Mouse (Mus musculus): ENCODE results near the gene Pdxdc1.
"Not testable (repeated sequence)": the region's sequence is repeated elsewhere in the genome, so short reads cannot be mapped to it uniquely, and the experiment has no call there.

Pdxdc1 gene

DNA sequence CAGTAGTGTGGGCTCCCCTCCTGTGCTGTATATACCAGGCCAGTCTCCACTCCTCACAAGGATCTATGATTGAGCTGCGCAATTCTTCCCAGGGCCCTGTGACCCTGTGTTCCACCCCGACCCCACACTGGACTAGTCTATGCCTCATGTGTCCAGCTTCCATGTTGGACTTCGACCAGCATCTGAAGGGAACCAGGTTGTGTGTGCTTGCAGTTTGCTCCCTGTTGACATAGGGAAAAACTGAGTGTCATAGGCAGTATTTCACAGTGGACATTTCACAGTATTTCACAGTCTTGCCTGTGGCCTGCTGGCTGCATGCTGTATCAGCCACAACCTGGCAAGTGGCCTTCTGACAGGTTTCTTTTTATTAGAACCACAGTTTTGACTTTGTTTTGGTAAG lies 89.7 kb downstream of the Pdxdc1 start:
- DNase-seq (ENCODE audit: low spot score in 2 of 2), result no peak

DNA sequence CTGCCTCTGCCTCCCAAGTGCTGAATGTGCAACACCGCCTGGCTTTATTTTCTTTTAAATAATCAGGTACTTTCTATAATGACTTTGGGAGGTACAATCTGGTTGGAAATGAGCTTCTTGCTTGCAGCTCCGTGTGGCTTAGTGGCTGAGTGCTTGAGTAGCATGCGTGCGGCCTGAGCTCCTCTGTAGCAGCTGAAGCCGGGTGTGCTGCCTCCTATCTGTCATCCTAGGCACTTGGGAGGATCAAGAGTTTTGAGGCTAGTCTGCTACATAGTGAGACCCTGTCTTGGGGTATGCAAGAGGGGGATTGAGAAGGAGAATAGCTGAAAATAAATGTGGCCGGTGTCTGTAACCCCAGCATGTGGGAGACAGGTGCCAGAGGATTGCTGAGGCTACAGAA lies 90.8 kb downstream of the Pdxdc1 start:
- no peak for DNase-seq (ENCODE audit: low spot score in 2 of 2)

DNA sequence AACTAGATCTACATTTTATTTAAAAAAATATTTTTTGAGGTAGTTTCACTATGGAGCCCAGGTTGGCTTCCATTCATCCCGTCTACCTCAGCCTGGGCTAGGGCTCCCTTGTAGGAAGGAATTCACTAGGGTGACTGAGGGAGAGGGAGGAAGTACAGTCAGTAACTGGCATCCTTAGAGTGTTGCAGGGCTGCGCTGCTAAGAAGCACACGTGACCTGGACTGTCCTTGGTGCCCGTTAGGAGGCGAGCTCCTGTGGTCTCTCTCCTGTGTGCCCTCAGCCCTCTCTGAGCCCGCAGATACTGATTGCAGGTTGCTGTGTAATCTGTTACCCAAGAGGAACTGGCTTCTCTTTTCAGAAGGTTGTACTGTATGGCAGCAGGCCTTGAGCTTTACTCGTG lies 94.5 kb downstream of the Pdxdc1 start:
- no peak for DNase-seq (ENCODE audit: low spot score in 2 of 2)

DNA sequence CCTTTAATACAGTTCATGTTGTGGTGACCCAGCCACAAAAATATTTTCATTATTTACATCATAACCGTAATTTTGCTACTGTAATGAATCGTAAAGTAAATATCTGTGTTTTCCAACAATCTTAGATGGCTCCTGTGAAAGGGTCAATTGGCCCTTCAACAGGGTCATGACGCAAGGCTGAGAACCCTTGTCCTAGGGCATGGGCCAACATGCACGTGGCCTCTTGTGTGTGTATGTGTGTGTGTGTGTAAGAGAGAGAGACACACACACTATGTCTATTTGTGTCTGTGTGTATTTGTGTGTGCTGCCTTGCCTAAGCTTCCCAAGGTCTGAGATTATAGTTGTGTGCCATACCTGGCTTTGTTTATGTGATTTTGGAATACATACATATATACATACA lies 95.3 kb downstream of the Pdxdc1 start:
- DNase-seq (ENCODE audit: low spot score in 2 of 2), result no peak

DNA sequence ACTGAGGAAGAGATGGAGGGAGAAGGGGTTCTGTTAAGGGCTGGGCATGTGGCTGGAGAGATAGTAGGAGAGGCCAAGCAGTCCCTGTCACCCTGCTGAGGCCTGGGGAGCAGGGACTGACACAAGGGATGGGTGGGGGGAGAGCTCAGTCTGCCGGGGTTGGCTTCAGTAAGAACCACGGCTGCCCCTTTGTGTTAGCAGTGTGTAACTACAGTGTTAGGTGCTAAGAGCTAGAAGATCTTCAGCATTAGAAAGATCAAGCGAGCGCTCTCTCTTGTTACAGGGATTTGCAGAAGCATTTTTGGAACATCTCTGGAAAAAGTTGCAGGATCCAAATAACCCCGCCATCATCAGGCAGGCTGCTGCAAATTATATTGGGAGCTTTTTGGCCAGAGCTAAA lies 98.3 kb downstream of the Pdxdc1 start:
- no peak for DNase-seq (ENCODE audit: low spot score in 2 of 2)

DNA sequence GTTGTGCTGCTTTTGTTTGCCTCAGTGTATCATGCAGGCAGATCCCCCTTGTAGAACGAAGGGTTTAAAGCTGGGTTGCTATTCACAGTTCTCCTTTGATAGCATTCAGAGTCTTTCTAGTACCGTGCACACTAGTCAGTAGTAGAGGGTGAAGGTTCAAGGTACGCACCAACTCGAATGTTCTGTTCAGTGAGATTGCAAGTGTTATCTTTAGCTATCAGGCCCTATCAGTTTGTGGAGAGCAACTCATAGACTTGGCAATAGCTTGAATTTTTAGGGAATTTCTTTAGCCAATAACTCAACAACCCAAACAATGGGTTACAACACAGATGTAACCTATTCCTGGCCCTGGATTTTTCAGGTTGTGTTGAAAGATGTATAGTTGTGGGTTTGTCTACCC lies 101.7 kb downstream of the Pdxdc1 start:
- DNase-seq (ENCODE audit: low spot score in 2 of 2), result no peak

DNA sequence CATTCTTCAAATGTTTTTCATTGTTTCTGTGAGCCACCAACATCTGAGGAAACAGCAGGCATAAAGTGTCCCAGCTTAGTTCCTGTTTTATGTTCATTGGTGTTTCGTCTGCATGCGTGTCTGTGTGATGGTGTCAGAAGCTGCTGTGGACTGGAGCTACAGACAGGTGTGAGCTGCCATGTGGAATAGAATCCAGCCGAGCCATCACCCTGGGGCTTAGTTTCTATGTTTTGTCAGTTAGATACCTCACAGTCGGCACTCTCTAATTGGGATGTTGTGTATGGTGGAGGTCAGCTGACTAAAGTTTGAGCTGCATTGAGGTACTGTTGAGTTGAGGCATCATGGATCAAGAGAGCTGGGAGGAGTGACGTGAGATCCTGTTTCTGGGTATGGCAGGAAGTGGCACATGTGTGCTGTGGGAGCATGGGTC lies 106.2 kb downstream of the Pdxdc1 start:
- DNase-seq (ENCODE audit: low spot score in 2 of 2), result peak; percentile 16 to 43

DNA sequence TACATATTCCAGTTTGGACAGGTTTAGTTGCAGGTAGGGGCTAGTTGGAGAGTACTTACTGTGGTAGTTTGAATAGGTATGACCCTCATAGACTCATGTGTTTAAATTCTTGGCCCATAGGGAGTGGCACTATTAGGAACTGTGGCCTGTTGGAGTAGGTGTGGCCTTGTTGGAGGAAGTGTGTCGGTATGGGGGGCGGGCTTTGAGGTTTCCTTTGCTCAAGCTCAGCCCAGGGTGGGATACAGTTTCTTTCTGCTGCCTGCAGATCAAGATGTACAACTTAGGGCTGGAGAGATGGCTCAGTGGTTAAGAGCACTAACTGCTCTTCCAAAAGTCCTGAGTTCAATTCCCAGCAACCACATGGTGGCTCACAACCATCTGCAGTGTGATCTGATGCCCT lies 109.5 kb downstream of the Pdxdc1 start:
- DNase-seq (ENCODE audit: low spot score in 2 of 2), result not testable (repeated sequence)

DNA sequence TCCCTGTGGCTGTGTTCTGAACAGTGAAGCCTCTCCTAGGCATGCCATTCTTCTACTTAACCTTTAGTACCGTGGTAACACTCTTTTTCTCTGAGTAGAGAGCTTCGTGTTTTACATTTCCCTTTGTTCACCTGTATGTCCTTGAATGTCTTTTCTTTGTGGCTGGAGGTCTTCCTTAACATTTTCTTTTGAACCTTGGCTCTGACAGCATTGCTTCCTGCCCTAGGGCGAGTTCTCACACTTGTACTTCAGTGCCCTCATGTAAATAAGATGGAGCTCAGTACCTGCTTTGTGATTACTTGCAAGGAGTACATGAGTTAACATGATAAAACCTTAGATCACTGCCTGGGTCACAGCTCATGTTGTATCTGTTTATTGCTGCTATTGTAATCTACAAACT lies 117.0 kb downstream of the Pdxdc1 start:
- DNase-seq (ENCODE audit: low spot score in 2 of 2), result no peak
